Mouse (Mus musculus) cerebellum, adult 2 months (tissue): Measurements from ENCODE around the gene 9130019O22Rik.

Experiments used
- CTCF ChIP-seq: fragments of 200-500 bp; IDR thresholded peaks from 2 replicates; pipeline ENCODE4 v1.5.1; 2011; ENCODE audit warnings: low read depth, mild to moderate bottlenecking, control low read depth, low read length, moderate library complexity, borderline replicate concordance; ENCODE audit not compliant: insufficient read depth
- POLR2A ChIP-seq: fragments of 200-500 bp; IDR thresholded peaks from 2 replicates; pipeline ENCODE4 v1.6.1; 2011; ENCODE audit warnings: low read length, control low read depth, borderline replicate concordance; ENCODE audit not compliant: insufficient read depth

DNA sequence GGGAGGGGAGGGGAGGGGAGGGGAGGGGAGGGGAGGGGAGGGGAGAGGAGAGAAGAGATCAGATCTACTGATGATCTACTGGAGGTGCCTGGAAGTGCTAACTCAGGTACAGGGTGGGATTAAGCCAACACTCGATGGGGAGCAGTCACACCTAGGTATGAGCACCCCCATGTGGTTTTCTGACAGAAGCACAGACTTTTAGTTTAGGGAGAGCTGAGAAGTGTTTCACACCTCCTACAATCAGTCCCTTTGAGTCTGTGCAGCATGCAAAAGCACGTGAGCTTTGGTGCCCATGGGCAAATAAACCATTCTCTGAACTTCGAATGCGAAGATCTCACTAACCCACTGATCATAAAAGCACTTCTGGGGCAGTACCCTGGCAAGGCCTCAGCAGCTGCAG lies 44.6 kb downstream of the 9130019O22Rik start:
- no peak for TF ChIP-seq POLR2A
- peak; percentile 39; the same call in 1 of the 2 replicates for TF ChIP-seq CTCF
